ENCODE assay signal across 8 mouse cellular contexts in genomic region chr7:45395129-45395541, GRCm38 (mm10). TPM values are rescaled to one million over a fixed set of nuclear protein-coding genes. Genes with fewer than 3 reads are reported as not detected.
DNase-seq lines count a peak whose midpoint lies in the region; ATAC-seq and TF ChIP-seq lines count a peak whose summit lies in the region.

No protein-coding gene starts in this region.

- WGBS in heart, embryonic 10.5 days = under 1% methylated on average over 19 of the region's 20 CpGs
- WGBS in hindbrain, embryonic 13.5 days = 0% methylated on average over 16 of the region's 20 CpGs
- WGBS in midbrain, embryonic 10.5 days = under 1% methylated on average over 17 of the region's 20 CpGs

- H3K79me3 ChIP-seq in C2C12 (ENCODE audit: low read depth) = peaks cover 50% of the 10 kb centered on the region

- peak overlapping the region; percentile 93 for H3K9ac ChIP-seq in hindbrain, embryonic 13.5 days

- peak overlapping the region; percentile 89 for H3K4me3 ChIP-seq in heart, embryonic 10.5 days
- peak overlapping the region; percentile 72 for H3K4me3 ChIP-seq in C2C12 (ENCODE audit: insufficient read depth, poor library complexity, severe bottlenecking)
- H3K4me3 ChIP-seq in hindbrain, embryonic 13.5 days = peak overlapping the region; percentile 72
- H3K4me3 ChIP-seq in midbrain, embryonic 10.5 days = peak overlapping the region; percentile 91

- H3K4me2 ChIP-seq in hindbrain, embryonic 13.5 days = peak overlapping the region; percentile 99

- H3K79me2 ChIP-seq in C2C12 (ENCODE audit: control insufficient read depth, insufficient read depth) = peaks cover 55% of the 10 kb centered on the region

- H3K27me3 ChIP-seq in heart, embryonic 10.5 days (ENCODE audit: insufficient read depth, poor library complexity, severe bottlenecking) = no peaks in the 10 kb centered on the region
- no peaks in the 10 kb centered on the region for H3K27me3 ChIP-seq in C2C12 (ENCODE audit: control insufficient read depth, insufficient read depth, insufficient read length)
- H3K27me3 ChIP-seq in hindbrain, embryonic 13.5 days = no peaks in the 10 kb centered on the region
- no peaks in the 10 kb centered on the region for H3K27me3 ChIP-seq in midbrain, embryonic 10.5 days (ENCODE audit: low read depth, poor library complexity, severe bottlenecking)

- H3K27ac ChIP-seq in heart, embryonic 10.5 days = peak overlapping the region; percentile 99
- H3K27ac ChIP-seq in hindbrain, embryonic 13.5 days = peak overlapping the region; percentile 98
- peak overlapping the region; percentile 99 for H3K27ac ChIP-seq in midbrain, embryonic 10.5 days (replicated peaks)

- no peak for TF ChIP-seq CTCF in C2C12 (IDR thresholded peaks at IDR 0.05; ENCODE audit: control insufficient read depth, insufficient read depth, insufficient read length)

- peak overlapping the region; percentile 85 for H3ac ChIP-seq in C2C12 (ENCODE audit: control insufficient read depth, insufficient read length, low read depth)

- H3K9me3 ChIP-seq in heart, embryonic 10.5 days = no peaks in the 10 kb centered on the region
- no peaks in the 10 kb centered on the region for H3K9me3 ChIP-seq in hindbrain, embryonic 13.5 days
- no peaks in the 10 kb centered on the region for H3K9me3 ChIP-seq in midbrain, embryonic 10.5 days (replicated peaks)

- H3K36me3 ChIP-seq in heart, embryonic 10.5 days = peaks cover 42% of the 10 kb centered on the region
- peaks cover 42% of the 10 kb centered on the region for H3K36me3 ChIP-seq in C2C12 (ENCODE audit: control insufficient read depth, insufficient read depth)
- peaks cover 25% of the 10 kb centered on the region for H3K36me3 ChIP-seq in hindbrain, embryonic 13.5 days
- H3K36me3 ChIP-seq in midbrain, embryonic 10.5 days = peaks cover 42% of the 10 kb centered on the region

- peak; percentile 82 for ATAC-seq in hindbrain, embryonic 13.5 days (ENCODE audit: low FRiP score)

- H3K4me1 ChIP-seq in heart, embryonic 10.5 days = peaks cover 17% of the 10 kb centered on the region
- H3K4me1 ChIP-seq in hindbrain, embryonic 13.5 days (replicated peaks) = peaks cover 31% of the 10 kb centered on the region
- peaks cover 23% of the 10 kb centered on the region for H3K4me1 ChIP-seq in midbrain, embryonic 10.5 days

- no peak for DNase-seq in heart, embryonic 10.5 days (ENCODE audit: low spot score)
- DNase-seq in heart, postnatal 4 days = no peak
- peak; percentile 29 for DNase-seq in c-Kit-negative CD71-positive TER-119-positive erythroid progenitor cells, embryonic 14.5 days (ENCODE audit: low read depth, low spot score)
- DNase-seq in midbrain, embryonic 10.5 days (ENCODE audit: low spot score) = no peak
- DNase-seq in adrenal gland, adult (ENCODE audit: inconsistent age in 2 of 2, low spot score in 1 of 2) = no peak
- no peak for DNase-seq in layer of hippocampus, adult 11-12 months (ENCODE audit: low spot score)

TF ChIP-seq in C2C12, 6 proteins besides CTCF, POLR2A, EP300 and RAD21:
- TF ChIP-seq MYOD1 (IDR thresholded peaks at IDR 0.05; ENCODE audit: control insufficient read depth, insufficient read length, low read depth) = no peak

RNA-seq across cellular contexts. Expression of gene Snrnp70, which starts 0.4 kb away (rescaled TPM):
- 173 and 241 TPM in 2 replicates for polyA plus RNA-seq in heart, embryonic 10.5 days (2016; fragmentation: Nextera tagmentation; extraction: Ambion mirVana)
- total RNA-seq in heart, postnatal 4 days (2021) = 100 to 1,000 TPM; 203 to 223 TPM
- 321 TPM for polyA plus RNA-seq in C2C12 (2012; fragmentation: generic; extraction: Trizol)
- polyA plus RNA-seq in hindbrain, embryonic 13.5 days (2015; fragmentation: Nextera tagmentation; extraction: Ambion mirVana) = 205 and 215 TPM in 2 replicates
- polyA plus RNA-seq in midbrain, embryonic 10.5 days (2016; fragmentation: Nextera tagmentation; extraction: Ambion mirVana) = 254 and 268 TPM in 2 replicates

RNA-seq across cellular contexts. Expression of gene Kcna7, which starts 10.3 kb away (rescaled TPM):
- polyA plus RNA-seq in heart, embryonic 10.5 days (2016; fragmentation: Nextera tagmentation; extraction: Ambion mirVana) = 0.28 and 0.45 TPM in 2 replicates
- under 1 TPM; 0.43 to 0.59 TPM for total RNA-seq in heart, postnatal 4 days (2021)
- polyA plus RNA-seq in C2C12 (2012; fragmentation: generic; extraction: Trizol) = 0.01 TPM
- polyA plus RNA-seq in hindbrain, embryonic 13.5 days (2015; fragmentation: Nextera tagmentation; extraction: Ambion mirVana) = not detected in 2 replicates
- polyA plus RNA-seq in midbrain, embryonic 10.5 days (2016; fragmentation: Nextera tagmentation; extraction: Ambion mirVana) = not detected in 2 replicates

RNA-seq across cellular contexts. Expression of gene Ntf5, which starts 18.4 kb away (rescaled TPM):
- polyA plus RNA-seq in heart, embryonic 10.5 days (2016; fragmentation: Nextera tagmentation; extraction: Ambion mirVana) = 1.5 and 2.6 TPM in 2 replicates
- total RNA-seq in heart, postnatal 4 days (2021) = under 1 TPM; 0.17 to 0.43 TPM
- polyA plus RNA-seq in C2C12 (2012; fragmentation: generic; extraction: Trizol) = 0.92 TPM
- polyA plus RNA-seq in hindbrain, embryonic 13.5 days (2015; fragmentation: Nextera tagmentation; extraction: Ambion mirVana) = 0.10 and 0.19 TPM in 2 replicates
- 0.51 and 0.61 TPM in 2 replicates for polyA plus RNA-seq in midbrain, embryonic 10.5 days (2016; fragmentation: Nextera tagmentation; extraction: Ambion mirVana)

RNA-seq across cellular contexts. Expression of gene Lin7b, which starts 24.8 kb away (rescaled TPM):
- 0.59 and 1.4 TPM in 2 replicates for polyA plus RNA-seq in heart, embryonic 10.5 days (2016; fragmentation: Nextera tagmentation; extraction: Ambion mirVana)
- total RNA-seq in heart, postnatal 4 days (2021) = 1 to 10 TPM; 1.5 to 2.4 TPM
- polyA plus RNA-seq in C2C12 (2012; fragmentation: generic; extraction: Trizol) = 0.94 TPM
- 12.5 and 13.4 TPM in 2 replicates for polyA plus RNA-seq in hindbrain, embryonic 13.5 days (2015; fragmentation: Nextera tagmentation; extraction: Ambion mirVana)
- 1.0 and 1.4 TPM in 2 replicates for polyA plus RNA-seq in midbrain, embryonic 10.5 days (2016; fragmentation: Nextera tagmentation; extraction: Ambion mirVana)

RNA-seq across cellular contexts. Expression of gene Lhb, which starts 25.5 kb away (rescaled TPM):
- polyA plus RNA-seq in heart, embryonic 10.5 days (2016; fragmentation: Nextera tagmentation; extraction: Ambion mirVana) = not detected in 2 replicates
- not detected for total RNA-seq in heart, postnatal 4 days (2021)
- polyA plus RNA-seq in C2C12 (2012; fragmentation: generic; extraction: Trizol) = not detected
- 1.2 and 2.5 TPM in 2 replicates for polyA plus RNA-seq in hindbrain, embryonic 13.5 days (2015; fragmentation: Nextera tagmentation; extraction: Ambion mirVana)
- not detected in 2 replicates for polyA plus RNA-seq in midbrain, embryonic 10.5 days (2016; fragmentation: Nextera tagmentation; extraction: Ambion mirVana)
